Mouse (Mus musculus) fibroblast of lung, adult 2 months (primary cell): ENCODE data around the gene Eif3d.
"Not testable (repeated sequence)": the region's sequence is repeated elsewhere in the genome, so short reads cannot be mapped to it uniquely, and the experiment has no call there.

ENCODE experiments used
- DNase-seq: peaks from one replicate; pipeline ENCODE4 v3.0.0-alpha.2; 2011; ENCODE audit warnings: low read depth

Gene Eif3d

GRCm38 (mm10) chr15:77970470-77971292 is at the start of gene Eif3d:
Eif3d (minus strand) TSS chr15:77970813.
- DNase-seq: peak; percentile 93

DNA sequence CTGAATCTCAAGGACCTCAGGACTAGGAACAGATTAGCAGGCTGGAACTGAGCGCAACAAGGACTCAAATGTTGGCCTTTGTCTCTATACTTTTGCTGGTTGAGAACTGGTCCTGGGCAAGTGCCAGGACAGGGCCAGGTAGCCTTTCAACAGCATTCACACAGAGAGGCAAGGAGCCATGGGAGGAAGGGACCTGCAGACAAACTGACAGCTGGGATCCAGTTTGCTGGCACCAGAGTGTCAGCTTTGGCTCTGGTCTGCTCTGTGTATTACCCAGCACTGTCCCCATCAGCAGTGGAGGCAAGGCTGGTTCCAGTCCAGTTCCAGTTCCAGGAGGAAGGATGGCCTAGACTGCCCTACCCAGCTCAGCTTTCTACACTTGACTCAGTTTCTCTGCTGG is 43.4 kb upstream of the Eif3d start:
- DNase-seq: no peak

- not testable (repeated sequence) for DNase-seq
Measured at GRCm38 (mm10) chr15:78008206-78008605, 37.6 kb upstream of the Eif3d start.

GRCm38 (mm10) chr15:78003929-78004328 is 33.3 kb upstream of the Eif3d start:
- no peak for DNase-seq

- no peak for DNase-seq
Measured at GRCm38 (mm10) chr15:78001400-78001799, 30.8 kb upstream of the Eif3d start.

DNA sequence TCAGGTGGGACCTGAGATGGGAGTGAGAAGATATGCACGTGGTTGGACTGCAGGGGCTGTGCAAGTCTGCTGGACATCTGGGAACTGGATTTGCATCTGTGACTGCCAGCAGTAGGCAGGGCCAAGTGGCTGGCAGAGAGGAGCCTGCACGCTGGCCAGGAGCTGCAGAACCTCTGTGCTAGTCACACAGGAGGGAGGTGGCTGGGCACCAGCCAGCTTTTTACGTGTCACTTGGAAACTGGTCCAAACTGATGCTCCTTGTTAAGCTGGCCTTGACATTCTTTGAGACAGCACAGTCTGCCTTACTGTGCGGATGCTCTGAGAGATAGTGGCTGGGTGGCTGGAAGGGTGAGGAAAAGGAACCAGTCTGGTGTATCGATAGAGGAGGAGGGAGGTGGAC is 17.9 kb upstream of the Eif3d start:
- no peak for DNase-seq

DNA sequence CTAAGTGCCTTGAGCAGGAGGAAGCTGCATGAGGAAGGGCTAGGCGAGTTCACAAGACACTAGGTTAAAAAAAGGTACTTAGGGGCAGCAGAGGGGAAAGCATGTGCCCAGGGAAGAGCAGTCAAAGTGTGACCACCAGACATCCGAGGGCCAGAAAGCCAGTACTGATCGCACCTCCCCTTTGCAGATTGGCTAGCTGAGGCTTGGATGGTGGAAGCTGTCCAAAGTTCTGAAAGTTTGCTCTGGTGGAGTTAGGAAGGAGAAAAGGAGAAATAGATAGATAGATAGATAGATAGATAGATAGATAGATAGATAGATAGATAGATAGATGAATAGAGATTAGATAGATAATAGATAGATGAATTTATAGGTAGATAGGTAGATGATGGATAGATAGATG is 12.8 kb upstream of the Eif3d start:
- DNase-seq: no peak

- DNase-seq: no peak
Measured at GRCm38 (mm10) chr15:77982195-77982939, 11.8 kb upstream of the Eif3d start.

- no peak for DNase-seq
Measured at GRCm38 (mm10) chr15:77981181-77981680, 10.6 kb upstream of the Eif3d start.

GRCm38 (mm10) chr15:77979427-77979865 is 8.8 kb upstream of the Eif3d start:
- DNase-seq: no peak

DNA sequence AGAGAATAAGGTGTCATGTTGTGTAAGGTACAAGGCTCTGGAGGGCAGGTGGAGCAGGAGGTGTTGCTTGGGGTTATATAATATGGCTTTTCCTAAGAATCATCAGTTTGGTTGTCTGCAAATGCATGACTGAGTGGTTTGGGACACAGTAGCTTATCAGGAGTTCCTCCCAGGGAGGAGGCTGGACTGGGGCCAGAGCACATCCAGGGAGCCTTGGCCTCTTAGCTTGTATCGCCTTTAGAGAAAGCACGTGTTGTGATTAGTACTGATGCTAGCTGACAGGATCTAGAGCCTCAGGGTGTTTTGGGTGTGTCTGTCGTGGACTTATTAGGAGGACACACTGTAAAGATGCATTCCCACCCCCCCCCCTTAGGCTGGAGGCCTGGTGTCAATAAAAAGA is 7.0 kb upstream of the Eif3d start:
- DNase-seq: no peak

DNA sequence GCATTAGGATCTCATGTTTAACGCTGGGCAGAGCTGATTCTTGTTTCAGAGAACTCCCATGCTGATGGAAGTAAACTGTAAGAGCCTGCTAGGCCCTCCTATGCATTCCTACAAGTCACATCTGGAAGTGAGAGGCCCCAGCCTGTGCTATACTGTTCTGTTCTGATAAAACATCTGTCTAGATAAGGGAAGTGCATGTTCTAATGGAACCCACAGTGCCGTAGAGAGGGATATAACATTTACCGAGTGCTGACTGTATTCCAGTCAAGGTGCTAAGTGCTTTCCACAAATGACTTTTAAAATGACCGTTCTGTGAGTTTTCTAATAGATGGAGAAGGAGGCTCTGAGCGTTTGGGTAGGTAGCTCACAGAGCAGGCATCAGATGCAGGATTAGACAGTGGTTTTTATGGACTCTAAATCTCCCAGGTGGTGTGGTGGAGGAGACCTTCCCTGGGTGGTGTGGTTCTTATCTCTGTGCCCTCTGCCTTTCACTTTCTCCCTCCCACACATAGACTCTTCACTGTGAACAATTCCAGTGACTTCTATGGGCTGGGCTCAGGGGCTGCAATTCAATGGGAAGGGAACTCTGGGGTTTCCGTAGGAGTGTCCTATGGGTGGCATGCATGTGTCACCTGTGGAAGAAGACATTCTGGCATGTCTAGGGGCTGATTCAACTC is 3.7 kb upstream of the Eif3d start:
- DNase-seq: no peak

DNA sequence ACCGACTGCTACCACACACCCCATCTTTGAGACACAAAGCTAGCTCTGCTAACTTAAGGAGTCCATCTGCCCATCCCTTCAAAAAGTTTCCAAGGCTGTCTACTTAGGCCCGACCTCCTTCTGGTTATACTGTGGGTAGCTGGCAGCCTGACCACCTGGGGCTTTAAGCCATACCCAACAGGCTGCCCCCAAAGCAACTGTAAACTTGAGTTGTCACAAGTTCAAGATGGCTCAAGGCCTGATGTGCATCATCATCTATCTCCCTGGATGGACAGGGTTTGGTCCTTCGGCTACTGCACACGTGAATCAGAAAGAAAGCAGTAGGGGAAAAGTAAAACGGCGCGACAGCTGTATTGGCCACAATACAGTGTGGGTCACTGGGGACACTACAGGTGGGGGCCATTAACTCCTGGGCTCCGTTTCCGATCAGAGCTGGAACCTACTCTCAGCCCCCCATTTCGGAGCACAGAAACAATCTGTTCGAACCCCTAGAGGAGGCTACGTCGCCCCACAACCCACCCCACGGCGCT is 608 bp downstream of the Eif3d start:
- no peak for DNase-seq

DNA sequence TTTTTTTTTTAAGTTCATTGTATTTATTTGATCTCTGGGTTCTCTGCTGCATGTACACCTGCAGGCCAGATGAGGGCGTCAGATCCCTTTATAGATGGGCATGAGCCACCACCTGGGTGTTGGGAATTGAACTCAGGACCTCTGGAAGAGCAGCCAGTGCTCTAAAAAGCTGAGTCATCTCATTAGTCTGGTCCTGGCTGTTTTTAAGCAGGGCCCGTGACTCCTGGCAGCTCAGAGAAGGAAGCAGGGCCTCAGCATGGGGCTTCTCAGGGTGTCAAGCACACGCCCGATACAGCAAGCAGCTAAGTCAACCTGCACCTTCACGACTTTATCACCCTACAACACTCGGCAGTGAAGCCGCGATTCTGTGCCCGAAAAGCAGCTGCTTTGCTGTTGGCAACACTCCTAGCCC is 5.5 kb downstream of the Eif3d start:
- no peak for DNase-seq

- DNase-seq: no peak
Measured at GRCm38 (mm10) chr15:77962447-77962846, 8.2 kb downstream of the Eif3d start.

GRCm38 (mm10) chr15:77960693-77961092 is 9.9 kb downstream of the Eif3d start:
- DNase-seq: no peak

DNA sequence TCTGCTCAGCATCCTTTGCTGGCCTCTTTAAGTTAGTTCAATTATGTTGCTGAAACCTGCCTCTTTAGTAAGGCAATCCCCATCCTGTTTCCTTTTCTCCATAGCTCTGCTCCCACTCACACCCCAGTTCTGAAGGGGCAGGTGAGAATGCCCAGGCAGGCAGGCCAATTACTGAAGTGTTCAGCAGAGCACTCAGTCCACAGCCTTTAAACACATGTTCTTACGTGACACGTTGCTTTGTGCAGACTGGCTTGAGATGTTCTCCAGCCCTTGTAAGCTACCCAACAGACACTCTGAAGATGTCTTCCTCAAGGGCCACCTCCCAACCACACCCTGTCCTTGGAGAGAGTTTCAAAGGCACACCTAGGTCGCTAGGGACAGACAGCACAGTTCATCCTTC is 12.5 kb downstream of the Eif3d start:
- DNase-seq: no peak

GRCm38 (mm10) chr15:77957625-77958024 is 13.0 kb downstream of the Eif3d start:
- DNase-seq: no peak

DNA sequence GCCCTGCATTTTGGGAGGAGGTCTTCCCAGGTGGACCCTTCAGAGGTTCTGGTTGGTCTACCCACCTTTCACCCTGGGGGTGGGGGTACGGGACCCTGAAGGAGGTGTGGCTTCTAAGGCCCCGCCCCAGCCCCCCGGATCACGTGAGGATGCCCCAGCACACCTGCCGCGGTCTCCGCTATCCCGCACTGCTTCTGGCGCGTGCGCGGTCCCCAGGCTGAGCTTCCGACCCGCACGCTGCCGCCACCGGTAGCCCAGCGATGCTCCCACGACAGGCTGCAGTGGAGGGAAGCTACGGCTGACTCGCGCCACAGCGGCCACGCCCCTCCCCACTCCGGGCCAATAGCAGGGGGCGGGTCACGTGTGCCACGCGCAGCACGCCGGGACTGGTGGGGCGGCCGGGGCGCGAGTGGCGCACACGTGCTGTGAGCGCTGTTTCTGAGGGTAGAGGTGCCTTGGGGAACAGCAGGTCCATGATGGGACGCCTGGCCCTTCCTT is 14.2 kb downstream of the Eif3d start, which contains the start of gene Foxred2:
Gene Foxred2 (minus strand): TSS at position 319 of the 498 bp plus-strand sequence.
- DNase-seq: peak; percentile 33

DNA sequence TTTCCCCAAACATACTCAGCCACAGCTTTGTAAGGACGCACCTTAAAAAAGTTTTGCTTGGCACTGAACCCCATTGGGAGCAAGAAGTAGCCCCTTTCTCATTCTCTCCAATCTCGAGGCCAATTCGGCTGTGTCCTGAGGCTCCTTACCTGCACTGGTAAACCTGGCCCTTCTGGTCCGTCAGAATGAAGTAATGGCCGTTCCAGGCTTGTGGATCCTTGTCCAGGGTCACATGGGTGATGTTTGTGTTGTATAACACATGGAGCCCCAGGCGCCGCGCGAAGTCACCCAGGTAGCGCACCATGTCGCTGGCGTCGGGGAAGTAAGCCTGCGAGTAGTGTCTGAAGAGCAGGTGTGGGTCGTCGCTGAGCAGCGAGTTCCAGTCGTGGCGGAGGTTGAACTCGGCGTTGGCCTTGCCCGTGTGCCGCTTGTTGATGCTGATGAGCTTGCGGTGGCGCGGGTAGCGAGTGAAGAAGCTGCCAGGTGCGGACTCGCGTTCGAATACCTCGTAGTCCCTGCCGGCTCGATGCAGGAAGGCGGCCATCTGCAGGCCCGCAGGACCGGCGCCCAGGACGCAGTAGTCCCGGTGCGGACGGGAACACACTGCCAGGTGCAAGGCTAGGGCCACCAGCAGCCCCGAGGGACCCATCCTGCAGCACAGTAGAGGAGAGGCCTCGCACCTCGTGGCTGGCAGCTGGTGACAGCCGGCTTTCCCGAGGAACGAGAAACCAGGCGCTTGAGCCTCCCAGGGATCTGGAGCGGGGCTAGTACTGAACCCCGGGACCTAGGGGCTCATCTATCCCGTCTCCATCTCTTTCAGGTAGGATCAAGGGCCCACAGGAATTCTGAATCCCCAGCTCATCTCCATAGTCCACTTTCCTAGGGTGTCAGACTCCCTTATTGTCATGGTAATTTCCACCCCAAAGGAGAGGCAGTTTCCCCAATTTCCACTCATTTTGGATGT is 14.9 kb downstream of the Eif3d start:
- no peak for DNase-seq

- DNase-seq: no peak
Measured at GRCm38 (mm10) chr15:77954362-77954761, 16.3 kb downstream of the Eif3d start.
